In the genomic region with DNA sequence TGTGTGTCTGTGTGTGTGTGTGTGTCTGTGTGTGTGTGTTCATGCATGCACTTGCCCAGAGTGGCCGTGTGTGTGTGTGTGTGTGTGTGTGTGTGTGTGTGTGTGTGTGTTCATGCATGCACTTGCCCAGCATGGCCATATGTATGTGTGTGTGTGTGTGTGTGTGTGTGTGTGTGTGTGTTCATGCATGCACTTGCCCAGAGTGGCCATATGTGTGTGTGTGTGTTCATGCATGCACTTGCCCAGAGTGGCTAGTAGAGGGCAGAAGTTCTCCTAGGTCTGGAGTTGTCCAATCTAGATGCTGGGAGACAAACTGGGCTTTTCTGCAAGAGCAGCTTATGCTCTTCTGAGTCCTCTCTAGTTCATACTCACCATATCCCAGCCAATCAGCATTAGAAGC, we compare ENCODE assay signal across 9 mouse cellular contexts. TPM values are rescaled to one million over a fixed set of nuclear protein-coding genes. Genes with fewer than 3 reads are reported as not detected.
A peak's percentile ranks its signal among the peaks of the same experiment; 100 is the strongest.
DNase-seq lines count a peak whose midpoint lies in the region; ATAC-seq and TF ChIP-seq lines count a peak whose summit lies in the region.
"Not testable (repeated sequence)": the region's sequence is repeated elsewhere in the genome, so short reads cannot be mapped to it uniquely, and the experiment has no call there.
"Had no signal": no experiment of that assay in that cellular context is flagged by ENCODE, and none has a peak within 500 bp of the region (broad histone marks: within the 10 kb centered on the region; RNA-seq: fewer than 3 reads in every experiment).

No protein-coding gene starts in this region.

- H3K36me3 ChIP-seq in embryonic facial prominence, embryonic 13.5 days; forebrain, embryonic 15.5 days; hindbrain, postnatal 0 days (ENCODE audit: insufficient read depth, low read length); midbrain, embryonic 12.5 days; midbrain, postnatal 0 days (ENCODE audit: insufficient read depth, low read length); stomach, postnatal 0 days (ENCODE audit: control insufficient read depth, insufficient read depth, low read length): not testable (repeated sequence)

- TF ChIP-seq EP300 in stomach, postnatal 0 days (optimal IDR thresholded peaks at IDR 0.05): not testable (repeated sequence)

- H3K4me1 ChIP-seq in embryonic facial prominence, embryonic 13.5 days; forebrain, embryonic 15.5 days; hindbrain, postnatal 0 days (ENCODE audit: insufficient read depth, low read length); midbrain, embryonic 12.5 days; midbrain, postnatal 0 days (ENCODE audit: insufficient read depth, low read length); stomach, postnatal 0 days (replicated peaks; ENCODE audit: control insufficient read depth, insufficient read depth): not testable (repeated sequence)

- H3K9ac ChIP-seq in embryonic facial prominence, embryonic 13.5 days; forebrain, embryonic 15.5 days (replicated peaks); hindbrain, postnatal 0 days (replicated peaks; ENCODE audit: low read length); midbrain, embryonic 12.5 days (replicated peaks); midbrain, postnatal 0 days (replicated peaks; ENCODE audit: low read length, poor library complexity, severe bottlenecking); stomach, postnatal 0 days (ENCODE audit: low read length): not testable (repeated sequence)

- 79% methylated on average over 1 of the region's 1 CpGs for WGBS in embryonic facial prominence, embryonic 13.5 days
- 100% methylated on average over 1 of the region's 1 CpGs for WGBS in forebrain, embryonic 15.5 days
- WGBS in hindbrain, postnatal 0 days: 86% methylated on average over 1 of the region's 1 CpGs
- 75% methylated on average over 1 of the region's 1 CpGs for WGBS in midbrain, embryonic 12.5 days
- WGBS in midbrain, postnatal 0 days: 75% methylated on average over 1 of the region's 1 CpGs
- WGBS in stomach, postnatal 0 days: 78% methylated on average over 1 of the region's 1 CpGs

- not testable (repeated sequence) for DNase-seq in hindbrain, postnatal 0 days (ENCODE audit: low spot score); midbrain, postnatal 0 days (ENCODE audit: low spot score); stomach, postnatal 0 days (ENCODE audit: low spot score)

- not testable (repeated sequence) for H3K27ac ChIP-seq in embryonic facial prominence, embryonic 13.5 days; forebrain, embryonic 15.5 days (replicated peaks); hindbrain, postnatal 0 days; midbrain, embryonic 12.5 days (replicated peaks); midbrain, postnatal 0 days (ENCODE audit: low read depth, low read length); stomach, postnatal 0 days (replicated peaks)

- TF ChIP-seq CTCF in hindbrain, postnatal 0 days (IDR thresholded peaks at IDR 0.05; ENCODE audit: low read depth); midbrain, postnatal 0 days (IDR thresholded peaks at IDR 0.05): not testable (repeated sequence)
- TF ChIP-seq CTCF in stomach, postnatal 0 days (IDR thresholded peaks at IDR 0.05; ENCODE audit: low read depth): peak; percentile 18; the same call in 1 of the 2 replicates

- not testable (repeated sequence) for H3K4me2 ChIP-seq in embryonic facial prominence, embryonic 13.5 days; forebrain, embryonic 15.5 days (replicated peaks); hindbrain, postnatal 0 days (ENCODE audit: low read depth, low read length); midbrain, embryonic 12.5 days (replicated peaks); midbrain, postnatal 0 days (ENCODE audit: low read depth, low read length, poor library complexity, severe bottlenecking); stomach, postnatal 0 days (replicated peaks; ENCODE audit: low read depth)

- H3K4me3 ChIP-seq in embryonic facial prominence, embryonic 13.5 days; forebrain, embryonic 15.5 days; hindbrain, postnatal 0 days (ENCODE audit: low read length); midbrain, embryonic 12.5 days; midbrain, postnatal 0 days (ENCODE audit: low read depth, low read length); stomach, postnatal 0 days (ENCODE audit: low read depth, low read length): not testable (repeated sequence)

- not testable (repeated sequence) for H3K9me3 ChIP-seq in embryonic facial prominence, embryonic 13.5 days; forebrain, embryonic 15.5 days; hindbrain, postnatal 0 days (ENCODE audit: low read length); midbrain, embryonic 12.5 days; midbrain, postnatal 0 days (ENCODE audit: low read length); stomach, postnatal 0 days (ENCODE audit: control insufficient read depth, low read length)

- peak; percentile 23; the same call in 1 of the 2 replicates for ATAC-seq in cerebellum, adult (ENCODE audit: insufficient number of reproducible peaks, low FRiP score, low TSS enrichment)
- ATAC-seq in embryonic facial prominence, embryonic 13.5 days (ENCODE audit: insufficient number of reproducible peaks, insufficient read depth, low FRiP score, low TSS enrichment, low read depth): peak; percentile 37; the same call in 1 of the 2 replicates
- ATAC-seq in forebrain, embryonic 15.5 days (replicated peaks): peak; percentile 51
- ATAC-seq in hindbrain, postnatal 0 days: peak; percentile 75
- ATAC-seq in midbrain, embryonic 12.5 days (ENCODE audit: low FRiP score, low read depth): peak; percentile 30; the same call in 1 of the 2 replicates
- peak; percentile 23; the same call in 1 of the 2 replicates for ATAC-seq in midbrain, postnatal 0 days (ENCODE audit: low FRiP score)
- ATAC-seq in stomach, postnatal 0 days (ENCODE audit: low FRiP score, low TSS enrichment): not testable (repeated sequence)

- H3K27me3 ChIP-seq in embryonic facial prominence, embryonic 13.5 days; forebrain, embryonic 15.5 days; hindbrain, postnatal 0 days (ENCODE audit: insufficient read depth, low read length); midbrain, embryonic 12.5 days; midbrain, postnatal 0 days (ENCODE audit: insufficient read depth, low read length); stomach, postnatal 0 days (ENCODE audit: control insufficient read depth, insufficient read depth, low read length): not testable (repeated sequence)

RNA-seq across cellular contexts. Expression of gene Gnai1, which starts 18.3 kb away (rescaled TPM):
- 33.4 and 34.1 TPM in 2 replicates for polyA plus RNA-seq in embryonic facial prominence, embryonic 13.5 days (2015; fragmentation: Nextera tagmentation; extraction: Ambion mirVana)
- 64.4 and 66.7 TPM in 2 replicates for polyA plus RNA-seq in forebrain, embryonic 15.5 days (2015; fragmentation: Nextera tagmentation; extraction: Ambion mirVana)
- total RNA-seq in hindbrain, postnatal 0 days (2014; rRNA removed): 51.1 and 61.2 TPM in 2 replicates
- polyA plus RNA-seq in hindbrain, postnatal 0 days (2015; fragmentation: Nextera tagmentation; extraction: Ambion mirVana): 87.5 and 95.9 TPM in 2 replicates
- polyA plus RNA-seq in midbrain, embryonic 12.5 days (2016; fragmentation: Nextera tagmentation; extraction: Ambion mirVana): 29.5 and 29.6 TPM in 2 replicates
- total RNA-seq in midbrain, postnatal 0 days (2014; rRNA removed): 83.1 and 109 TPM in 2 replicates
- 118 and 125 TPM in 2 replicates for polyA plus RNA-seq in midbrain, postnatal 0 days (2015; fragmentation: Nextera tagmentation; extraction: Ambion mirVana)
- 18.1 and 19.1 TPM in 2 replicates for polyA plus RNA-seq in stomach, postnatal 0 days (2015; fragmentation: Nextera tagmentation; extraction: Ambion mirVana)
- total RNA-seq: MEL had no signal
- polyA plus RNA-seq: inflammation-experienced regulatory T-cells, adult 6 months had no signal
